Mouse (Mus musculus) urinary bladder, adult 2 months (tissue): Measurements from ENCODE around the gene Pdlim4. TPM values are rescaled to one million over a fixed set of nuclear protein-coding genes. Genes with fewer than 3 reads are reported as not detected.

Experiments used
- DNase-seq: peaks from one replicate; pipeline ENCODE4 v3.0.0; 2022; ENCODE audit warnings: low spot score
- polyA plus RNA-seq: library from polyadenylated mRNA; depleted of rRNA; stranded (reverse); fragments of >200 nt; gene quantifications from 2 replicates; pipeline ENCODE4 v1.2.3, GENCODE M21; 2012

Gene Pdlim4
- polyA plus RNA-seq, 1 experiment, result 183 TPM

DNA sequence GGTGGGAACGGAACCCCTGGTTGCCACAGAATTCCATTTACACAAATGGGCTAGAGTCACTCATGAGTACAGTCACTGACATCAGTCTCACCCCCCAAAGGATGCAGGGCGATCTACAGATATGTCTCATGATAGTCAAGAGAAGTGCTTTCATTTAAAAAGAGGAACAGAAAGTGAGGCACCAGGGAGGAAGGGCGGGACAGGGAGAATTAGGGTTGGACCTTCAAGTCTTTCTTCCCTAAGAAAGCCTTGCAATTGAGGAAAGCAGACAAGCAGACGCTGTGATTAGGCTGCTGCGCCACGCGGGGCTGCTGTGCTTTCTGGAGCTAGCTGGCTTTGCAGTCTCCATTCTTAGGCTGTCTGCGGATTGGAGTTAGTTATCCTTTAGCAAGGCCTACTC lies 22.9 kb upstream of the Pdlim4 start:
- no peak for DNase-seq

GRCm38 (mm10) chr11:54090091-54090879 lies 21.5 kb upstream of the Pdlim4 start:
- no peak for DNase-seq

DNA sequence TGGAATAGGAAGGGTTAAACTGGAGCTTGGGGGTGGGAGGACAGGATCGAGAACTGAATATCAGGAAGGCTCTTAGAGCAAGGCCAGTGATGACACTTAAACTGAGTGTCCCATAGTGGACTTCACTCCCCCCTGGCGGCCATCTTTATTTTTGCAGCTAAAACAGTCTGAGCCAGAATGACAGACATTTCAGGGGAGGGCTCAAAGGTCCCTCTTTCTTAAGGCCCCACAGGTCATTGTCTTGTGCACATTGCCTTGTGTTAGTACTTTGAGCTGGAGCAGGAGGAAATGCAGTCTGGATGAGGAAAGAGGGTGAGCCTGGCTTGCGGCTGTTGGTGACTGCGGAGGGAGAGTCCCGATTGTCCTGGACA lies 20.1 kb upstream of the Pdlim4 start:
- DNase-seq, result no peak

GRCm38 (mm10) chr11:54088253-54088946 lies 19.6 kb upstream of the Pdlim4 start:
- no peak for DNase-seq

DNA sequence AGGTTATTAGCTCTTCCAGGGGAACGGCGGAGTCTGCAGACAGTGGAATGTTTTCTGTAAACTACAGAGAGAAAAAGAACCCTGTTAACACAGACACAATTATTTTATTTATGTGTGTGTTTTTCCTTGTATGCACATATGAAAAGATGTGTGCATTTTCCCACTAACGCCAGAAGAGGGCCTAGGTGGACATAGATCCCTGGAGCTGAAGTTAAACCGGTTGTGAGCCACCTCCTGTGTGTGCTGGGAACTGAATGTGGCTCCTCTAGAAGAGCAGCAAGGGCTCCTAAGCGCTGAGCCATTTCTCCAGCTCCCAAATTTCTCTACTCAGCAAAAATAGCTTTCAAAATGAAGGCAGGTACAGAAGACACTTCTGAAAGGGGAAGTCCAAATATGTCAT lies 17.0 kb upstream of the Pdlim4 start:
- no peak for DNase-seq

DNA sequence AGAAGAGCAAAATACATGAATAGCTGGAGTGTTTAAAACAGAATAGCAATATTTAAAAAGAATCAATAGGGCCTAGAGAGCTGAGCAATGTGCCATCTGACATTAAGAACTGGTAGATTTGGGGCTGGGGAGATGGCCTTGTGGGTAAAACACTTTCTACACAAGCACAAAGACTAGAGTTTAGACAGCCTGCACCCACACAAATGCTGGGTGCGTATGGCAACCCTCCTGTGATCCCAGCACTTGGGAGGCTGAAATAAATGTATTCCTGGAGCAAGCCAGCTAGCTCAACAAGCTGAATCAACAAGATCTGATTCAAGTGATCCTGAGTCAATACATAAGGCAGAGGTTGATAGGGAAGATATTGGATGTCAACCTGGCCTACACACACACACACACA lies 16.2 kb upstream of the Pdlim4 start:
- no peak for DNase-seq

GRCm38 (mm10) chr11:54082725-54083124 lies 13.9 kb upstream of the Pdlim4 start:
- DNase-seq, result no peak

DNA sequence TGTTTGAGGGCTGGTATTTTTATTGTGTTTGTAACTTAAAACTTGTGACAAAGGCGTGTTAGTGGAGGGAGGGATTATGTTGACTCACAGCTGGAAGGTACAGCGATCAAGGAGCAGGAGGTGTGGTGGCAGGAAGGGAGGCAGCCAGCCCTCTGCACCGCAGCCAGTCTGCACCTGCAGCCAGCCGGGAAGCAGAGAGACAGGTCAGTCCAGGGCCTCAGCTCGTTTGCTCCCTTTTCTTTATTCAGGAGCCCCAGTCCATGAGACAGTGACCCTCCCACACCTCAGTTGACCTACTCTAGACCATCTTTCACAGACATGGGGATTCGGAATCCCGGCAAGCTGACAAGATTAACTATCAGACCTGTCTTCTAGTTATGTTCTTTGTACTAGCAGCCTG lies 11.6 kb upstream of the Pdlim4 start:
- DNase-seq, result no peak

DNA sequence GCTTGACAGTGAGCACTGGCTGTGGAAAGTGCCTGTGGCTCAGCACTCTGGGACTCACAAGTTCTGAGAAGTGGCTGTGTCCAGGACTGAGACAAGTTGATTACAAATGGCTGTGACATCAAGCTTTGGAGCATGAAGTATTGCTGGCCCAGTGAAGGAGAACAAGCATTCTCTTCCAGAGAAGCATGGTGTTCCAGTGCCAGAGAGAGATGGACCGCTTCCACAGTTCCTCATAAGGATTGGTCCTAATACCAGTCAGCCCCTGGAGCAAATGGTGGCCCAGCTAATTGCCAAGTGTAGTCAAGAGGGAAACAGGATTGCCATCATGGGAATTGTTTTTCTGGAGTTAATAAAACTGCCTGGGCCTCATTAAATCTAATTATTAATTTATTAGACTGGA lies 7.3 kb upstream of the Pdlim4 start:
- DNase-seq, result no peak

GRCm38 (mm10) chr11:54075353-54075752 lies 6.5 kb upstream of the Pdlim4 start:
- DNase-seq, result no peak

DNA sequence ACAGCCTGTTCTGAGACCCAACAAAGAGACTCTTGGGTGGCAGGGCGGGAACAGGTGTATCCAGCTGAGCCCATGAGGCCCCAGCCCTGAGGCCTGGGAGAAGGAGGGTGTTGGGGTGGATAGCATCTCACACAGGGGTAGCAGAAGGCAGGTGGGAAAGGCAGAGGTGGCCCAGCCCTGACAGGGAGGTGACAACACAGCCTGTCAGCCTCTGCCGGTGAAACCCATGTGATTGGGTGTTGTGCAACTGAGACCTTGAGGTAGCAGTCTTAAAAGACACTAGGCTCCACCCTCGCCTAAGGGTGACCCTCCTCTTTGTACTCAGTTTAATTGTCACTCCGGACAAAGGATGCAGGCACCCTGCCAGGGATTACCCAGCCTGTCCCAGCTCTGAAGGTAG lies 4.5 kb upstream of the Pdlim4 start:
- DNase-seq, result no peak

- DNase-seq, result no peak
Observed at GRCm38 (mm10) chr11:54071726-54072445, 3.1 kb upstream of the Pdlim4 start.

DNA sequence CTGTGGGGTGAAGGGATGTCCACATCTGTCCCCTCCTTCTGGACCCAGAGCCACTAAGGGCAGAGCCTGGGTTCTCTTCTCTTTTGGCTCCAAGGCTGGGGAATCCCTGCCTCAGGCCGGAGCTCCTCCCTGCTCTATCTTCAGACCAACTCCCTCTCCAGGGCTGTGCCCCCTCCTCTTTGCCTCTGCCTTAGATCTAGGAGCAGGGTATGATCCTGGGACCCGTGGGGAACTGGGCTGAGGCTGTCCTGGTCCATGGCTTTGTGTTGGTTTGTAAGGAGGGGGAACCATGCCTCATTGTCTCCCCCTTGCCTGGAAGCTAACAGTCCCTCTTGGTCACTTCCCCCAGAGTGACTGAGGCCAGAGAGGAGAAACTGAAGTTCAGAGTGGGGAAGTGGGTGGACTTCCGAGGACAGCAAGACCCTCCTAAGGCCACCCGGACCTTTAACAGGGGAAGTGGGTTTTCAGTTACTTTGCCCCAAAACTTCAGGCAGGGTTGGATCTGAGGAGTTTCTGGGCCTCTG lies 756 bp downstream of the Pdlim4 start:
- DNase-seq, result no peak

- DNase-seq, result no peak
Observed at GRCm38 (mm10) chr11:54067318-54067995, 1.4 kb downstream of the Pdlim4 start.

DNA sequence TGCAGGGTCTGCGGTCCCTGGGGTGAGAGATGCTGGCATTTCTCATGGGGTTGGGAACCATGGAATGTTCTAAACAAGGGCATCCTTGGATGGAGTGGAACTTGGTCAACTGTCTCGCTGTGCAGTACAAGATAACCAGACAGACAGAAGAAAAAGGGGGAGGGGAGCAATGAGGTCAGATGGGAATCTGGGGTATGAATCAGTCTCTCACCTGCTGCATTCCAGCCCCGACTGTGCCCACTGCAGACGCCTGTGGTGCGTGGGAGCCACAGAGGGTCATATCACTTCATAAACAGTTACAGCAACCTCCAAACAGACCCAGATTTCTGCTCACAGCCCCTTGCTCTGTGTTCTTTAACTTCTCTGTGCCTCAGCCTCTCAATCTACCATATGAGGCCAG lies 2.4 kb downstream of the Pdlim4 start:
- DNase-seq, result no peak

DNA sequence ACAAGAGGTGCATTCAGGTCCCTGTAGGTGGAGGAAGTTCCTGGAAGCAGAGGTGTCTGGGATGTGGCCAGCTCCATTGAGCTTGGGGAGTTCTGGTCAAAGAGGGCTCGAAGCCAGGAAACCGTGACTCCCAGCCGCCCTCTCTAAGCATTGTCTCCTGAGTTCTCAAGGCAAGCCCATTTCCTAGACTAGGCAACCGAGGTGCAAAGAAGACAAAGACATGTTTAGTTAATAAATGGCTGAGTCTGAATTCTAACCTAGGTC lies 3.0 kb downstream of the Pdlim4 start:
- DNase-seq, result no peak

- DNase-seq, result no peak
Observed at GRCm38 (mm10) chr11:54065106-54065914, 3.5 kb downstream of the Pdlim4 start.

DNA sequence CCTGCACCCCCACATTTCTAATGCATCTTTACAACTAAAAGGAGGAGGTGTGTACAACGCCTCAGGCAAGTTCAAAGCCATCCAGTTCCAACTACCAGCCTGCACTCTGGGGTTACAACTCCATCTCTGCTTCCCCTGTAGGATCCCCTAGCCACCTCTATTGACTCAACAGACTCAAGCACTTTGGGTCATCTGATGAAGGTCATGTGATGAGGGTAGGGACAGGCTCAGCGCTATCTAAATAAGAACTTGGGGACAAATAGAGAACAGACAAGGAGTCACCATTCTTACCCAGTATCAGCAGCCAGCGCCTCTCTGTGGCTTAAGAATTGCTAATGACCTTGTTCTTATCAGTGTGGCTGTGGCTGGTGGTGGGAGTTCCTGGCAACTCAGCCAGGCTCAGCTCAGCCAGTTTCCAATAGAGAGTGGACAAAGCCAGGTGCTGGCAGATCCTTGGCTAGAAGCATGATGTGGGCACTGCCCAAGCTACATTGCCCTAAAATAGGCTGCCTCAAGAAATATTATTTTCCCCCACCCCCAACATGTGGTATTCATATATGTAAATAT lies 4.3 kb downstream of the Pdlim4 start:
- no peak for DNase-seq

DNA sequence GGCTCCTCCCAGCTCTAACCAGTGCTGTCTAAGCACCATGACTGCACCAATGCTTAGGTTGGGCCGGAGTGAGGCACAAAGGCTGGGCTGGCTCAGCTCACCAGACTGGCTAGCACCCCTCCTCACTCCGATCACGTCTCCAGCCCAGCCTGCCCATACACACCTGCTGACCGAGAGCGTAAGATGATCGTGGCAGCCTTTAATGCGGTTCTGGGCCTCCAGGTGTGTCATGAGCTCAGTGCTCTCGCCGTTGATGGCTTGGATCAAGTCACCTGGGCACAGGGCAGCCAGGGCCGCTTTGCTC lies 5.4 kb downstream of the Pdlim4 start:
- DNase-seq, result no peak

DNA sequence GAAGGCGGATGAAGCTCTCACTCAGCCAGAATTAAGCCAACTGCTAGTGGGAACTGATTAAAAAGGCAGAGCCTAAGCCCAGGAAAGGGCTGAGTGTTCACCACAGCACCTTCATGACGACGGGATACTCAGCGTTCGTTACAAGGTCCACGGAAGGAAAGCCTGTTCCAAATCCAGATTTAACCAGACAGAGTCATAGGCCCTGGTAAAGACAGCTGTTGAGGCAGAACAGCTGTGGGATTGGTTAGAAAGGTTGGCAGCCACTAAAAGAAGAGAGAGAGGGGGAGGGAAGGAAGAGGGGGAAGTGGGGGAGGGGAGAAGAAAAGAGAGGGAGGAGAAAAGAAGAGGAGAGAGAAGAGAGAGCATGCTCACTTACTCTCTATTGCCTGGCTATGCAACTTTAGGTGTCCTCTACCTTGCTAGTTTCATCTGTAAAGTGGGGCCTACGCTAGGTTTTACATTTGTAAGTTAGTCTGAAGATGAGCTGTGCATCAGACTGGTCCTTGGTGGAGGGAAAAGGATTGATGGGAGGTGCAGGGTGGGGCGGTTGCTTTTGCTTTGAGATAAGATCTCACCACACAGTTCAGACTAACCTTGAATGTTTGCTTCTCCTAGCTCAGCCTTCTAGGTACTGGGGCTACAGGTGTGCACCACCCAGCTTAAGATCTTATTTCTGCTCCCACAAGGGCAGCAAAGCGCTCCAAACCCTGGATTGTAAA lies 5.9 kb downstream of the Pdlim4 start:
- DNase-seq, result no peak
